Mouse (Mus musculus) G1E (cell line): ENCODE measurements around the gene Mrc2.

Source experiments
- CTCF ChIP-seq: IDR thresholded peaks from 2 replicates; pipeline ENCODE4 v1.5.1; 2012; ENCODE audit warnings: low read depth, low read length, inconsistent platforms, mixed read lengths
- GATA1 ChIP-seq: IDR thresholded peaks from 2 replicates; pipeline ENCODE4 v1.6.1; 2012; ENCODE audit warnings: borderline replicate concordance, low read length, inconsistent platforms, mixed read lengths

DNA sequence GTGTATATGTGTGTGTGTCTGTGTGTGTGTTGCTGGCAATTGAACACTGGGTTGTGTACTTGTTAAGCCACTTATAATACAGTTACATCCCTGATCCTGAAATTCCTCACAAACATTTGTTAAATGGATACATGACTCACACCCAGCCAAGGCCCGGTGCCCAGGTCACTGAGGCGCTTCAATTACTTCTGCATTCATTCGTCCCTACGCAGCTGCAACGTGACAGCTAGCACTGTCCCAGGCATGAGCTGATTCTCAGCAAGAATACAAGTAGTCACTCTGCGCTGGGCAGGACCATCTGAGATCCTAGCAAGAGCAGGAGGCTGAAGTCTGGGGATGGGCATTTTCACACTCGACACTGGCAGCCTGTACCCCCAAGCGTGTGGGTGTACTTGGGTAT, 22.9 kb downstream of the Mrc2 start:
- TF ChIP-seq CTCF = no peak
- no peak for TF ChIP-seq GATA1
